Mouse (Mus musculus) neutrophil, adult 5-6 weeks (primary cell): Measurements from ENCODE around the gene Ssu2. TPM values are rescaled to one million over a fixed set of nuclear protein-coding genes. Genes with fewer than 3 reads are reported as not detected.

ENCODE experiments used
- ATAC-seq: fragments of 151-379, 151-347 bp; 2 replicates; pipeline ENCODE4 v1.8.0; 2017; ENCODE audit warnings: mild to moderate bottlenecking, moderate TSS enrichment; ENCODE audit not compliant: insufficient number of reproducible peaks, poor library complexity, low FRiP score, severe bottlenecking; ENCODE audit errors: extremely low read depth
- total RNA-seq: library from RNA; stranded (forward); fragments of 200-1000 nt; gene quantifications from 2 replicates; pipeline ENCODE4 v1.2.3, GENCODE M21; 2017

The Ssu2 gene
- total RNA-seq, 1 experiment from 2014 or later, result not detected

DNA sequence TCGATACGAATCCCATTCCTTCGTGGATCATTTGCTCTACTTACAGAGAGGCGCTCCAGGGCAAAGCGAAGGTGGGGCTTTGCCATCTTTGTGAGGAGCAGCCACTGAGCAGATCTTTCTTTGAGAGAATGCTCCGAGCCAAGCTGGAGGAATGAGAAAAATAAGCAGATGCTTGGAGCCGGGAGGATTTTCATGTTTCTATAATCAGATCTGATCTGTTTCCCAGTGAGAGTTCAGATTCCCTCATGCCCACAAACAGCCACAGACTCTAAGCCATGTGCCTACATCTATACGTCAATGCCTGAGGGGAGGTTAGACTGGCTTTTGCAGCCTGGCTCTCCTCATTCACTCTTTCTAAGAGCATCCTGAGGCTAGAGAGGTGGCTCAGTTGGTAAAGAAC, 27.1 kb downstream of the Ssu2 start:
- no peak for ATAC-seq

DNA sequence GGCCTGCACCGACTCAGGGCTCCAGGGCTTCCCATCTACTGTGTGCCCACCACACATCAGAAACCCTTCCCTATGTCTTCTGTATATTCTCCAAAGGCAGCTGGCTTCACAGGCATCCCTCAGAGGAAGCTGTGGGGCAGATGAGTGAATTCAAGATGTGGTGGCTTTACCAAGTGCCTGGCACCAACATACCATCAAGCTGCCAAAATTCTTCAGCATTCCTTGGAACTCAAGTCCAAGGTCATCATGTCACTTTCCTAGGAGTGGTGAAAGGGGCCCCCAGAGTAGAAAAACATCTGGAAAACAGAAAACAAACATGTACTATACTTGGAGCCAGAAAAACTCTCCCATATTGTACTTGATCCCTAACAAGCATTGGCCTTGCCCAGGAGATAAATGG, 28.5 kb downstream of the Ssu2 start:
- ATAC-seq, result no peak

DNA sequence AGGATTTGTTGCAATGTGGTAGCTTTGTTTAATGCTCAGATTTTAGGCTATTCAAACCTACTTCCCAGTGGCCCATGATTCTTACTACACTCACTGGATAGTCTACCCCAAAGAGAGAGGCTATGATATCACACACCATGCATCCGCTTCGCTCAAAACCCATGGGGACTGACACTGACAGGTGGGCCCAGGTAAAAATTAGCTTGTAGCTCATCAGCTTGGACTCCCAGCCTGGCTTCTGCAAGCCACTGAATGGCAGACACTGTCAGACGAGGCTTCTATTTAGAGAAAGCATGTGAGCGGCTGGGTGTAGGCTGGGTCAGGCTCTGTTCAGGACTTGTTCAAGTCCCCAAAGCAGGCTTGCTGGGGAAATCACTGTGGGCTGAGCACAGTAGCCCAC, 37.4 kb downstream of the Ssu2 start:
- no peak for ATAC-seq

DNA sequence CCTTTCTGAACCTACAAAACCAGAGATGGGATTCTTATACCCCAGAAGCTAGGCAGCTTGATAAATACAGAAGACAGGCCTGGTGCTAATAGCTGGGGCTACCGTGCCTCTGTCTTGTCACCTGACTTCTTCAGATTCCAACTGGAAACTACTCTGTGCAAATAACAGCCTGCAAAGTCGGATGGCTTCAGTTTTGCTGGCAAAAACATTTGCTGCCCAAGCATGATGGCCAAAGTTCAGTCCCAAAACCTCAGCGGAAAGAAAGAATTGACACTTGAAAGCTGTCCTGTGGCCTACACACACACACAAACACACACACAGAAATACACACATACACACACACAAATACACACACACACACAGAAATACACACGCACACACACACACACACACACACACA, 48.8 kb downstream of the Ssu2 start:
- no peak for ATAC-seq

DNA sequence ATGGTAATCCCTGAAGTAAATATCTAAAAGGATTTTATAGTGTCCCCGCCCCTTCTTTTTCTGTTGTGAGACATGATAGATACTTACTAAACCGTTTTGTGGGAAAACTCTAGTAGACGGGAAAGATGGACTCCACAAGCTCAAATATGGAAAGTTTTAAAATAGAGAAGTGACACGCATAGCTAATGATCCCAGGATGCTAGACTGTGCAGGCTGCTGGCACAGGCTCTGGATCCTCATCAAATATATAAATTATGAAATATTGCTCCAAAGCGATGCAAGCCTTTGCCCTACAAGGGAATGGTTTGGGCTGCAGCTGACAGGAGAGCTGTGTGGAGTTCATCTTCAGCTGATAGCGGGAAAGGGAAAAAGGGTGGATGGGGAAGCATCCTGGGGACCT, 50.2 kb downstream of the Ssu2 start:
- no peak for ATAC-seq

DNA sequence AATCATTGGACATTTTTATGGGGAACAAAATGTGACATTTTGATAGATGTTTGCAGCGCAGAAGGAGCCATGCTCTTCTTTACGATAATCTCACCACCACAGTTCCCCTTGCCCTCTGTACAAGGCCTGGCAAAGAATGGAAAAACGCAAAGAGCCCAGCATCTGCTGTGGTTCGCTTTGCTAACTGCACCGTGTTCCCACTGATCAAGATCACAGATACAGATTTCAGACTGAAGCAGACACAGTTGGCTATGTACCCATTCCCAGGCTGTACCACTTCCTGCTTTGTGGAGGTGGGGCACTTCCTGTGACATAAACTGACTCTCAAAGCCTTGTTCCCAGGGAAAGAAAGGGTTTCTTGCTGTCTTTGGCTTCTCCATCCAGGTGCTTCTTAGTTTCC, 53.9 kb downstream of the Ssu2 start:
- no peak for ATAC-seq

DNA sequence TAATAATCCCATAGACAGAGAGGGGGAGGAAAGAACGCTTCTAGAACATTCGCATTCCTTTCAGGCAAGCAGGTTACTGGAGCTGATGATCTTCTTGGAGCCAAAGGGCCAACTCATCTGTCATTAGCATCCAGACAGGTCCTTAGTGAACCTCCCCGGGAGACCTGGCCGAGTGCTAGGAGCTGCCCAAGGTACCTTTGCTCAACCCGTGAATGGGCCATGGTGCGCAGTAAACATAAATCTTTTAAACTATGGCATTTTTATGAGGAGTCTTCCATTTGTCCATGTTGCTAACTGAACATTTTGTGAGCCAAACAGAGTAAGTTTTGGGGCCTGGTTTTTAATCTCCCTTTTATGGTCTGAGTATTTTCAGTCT, 56.6 kb downstream of the Ssu2 start:
- ATAC-seq, result no peak

DNA sequence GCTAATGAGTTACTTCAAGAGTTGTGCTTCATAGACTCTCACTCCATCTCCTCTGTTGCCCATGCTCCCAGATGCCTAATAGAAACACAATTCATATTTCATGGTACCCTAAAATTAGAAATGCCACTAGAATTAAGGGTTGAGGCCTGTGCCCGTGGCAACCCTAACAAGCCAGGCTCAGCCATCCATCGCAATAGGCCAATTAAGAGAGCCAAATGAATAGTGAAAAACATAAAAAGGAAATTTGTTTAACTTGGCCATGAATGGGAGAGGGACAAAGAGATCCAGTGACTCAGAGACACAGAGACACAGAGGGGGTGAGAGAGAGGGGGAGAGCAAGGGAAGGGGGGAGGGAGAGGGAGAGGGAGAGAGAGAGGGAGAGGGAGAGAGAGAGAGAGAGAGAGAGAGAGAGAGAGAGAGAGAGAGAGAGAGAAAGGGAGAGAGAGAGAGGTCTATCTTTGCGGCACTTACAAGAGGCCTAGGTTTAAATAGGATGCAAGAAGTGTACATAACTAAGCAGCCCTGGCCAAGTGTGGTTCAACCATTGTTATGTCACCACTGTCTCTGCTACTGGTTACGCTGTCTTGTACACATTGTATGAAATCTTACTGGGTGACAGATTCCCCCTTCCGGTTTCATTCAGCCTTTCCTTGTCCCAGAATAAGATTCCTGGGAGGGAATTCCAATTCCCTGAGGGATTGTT, 57.2 kb downstream of the Ssu2 start:
- ATAC-seq, result no peak

DNA sequence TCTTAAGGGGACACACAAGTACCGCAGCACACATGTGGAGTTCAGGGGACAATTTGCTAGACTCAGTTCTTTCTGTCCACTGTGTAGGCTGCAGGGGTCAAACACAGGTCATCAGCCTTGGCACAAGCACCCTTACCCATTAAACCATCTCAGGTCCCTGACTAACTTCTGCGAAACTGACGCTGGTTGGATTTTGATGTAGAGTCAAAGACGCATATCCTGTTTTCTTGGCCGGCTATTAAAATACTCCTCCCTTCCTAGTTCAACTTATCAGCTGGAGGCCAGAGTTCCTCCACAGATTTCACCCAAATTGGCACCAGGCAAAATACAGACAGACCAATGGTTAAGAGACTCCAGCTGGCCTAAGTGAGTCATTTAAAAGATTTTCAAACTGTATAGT, 60.0 kb downstream of the Ssu2 start:
- ATAC-seq, result no peak

DNA sequence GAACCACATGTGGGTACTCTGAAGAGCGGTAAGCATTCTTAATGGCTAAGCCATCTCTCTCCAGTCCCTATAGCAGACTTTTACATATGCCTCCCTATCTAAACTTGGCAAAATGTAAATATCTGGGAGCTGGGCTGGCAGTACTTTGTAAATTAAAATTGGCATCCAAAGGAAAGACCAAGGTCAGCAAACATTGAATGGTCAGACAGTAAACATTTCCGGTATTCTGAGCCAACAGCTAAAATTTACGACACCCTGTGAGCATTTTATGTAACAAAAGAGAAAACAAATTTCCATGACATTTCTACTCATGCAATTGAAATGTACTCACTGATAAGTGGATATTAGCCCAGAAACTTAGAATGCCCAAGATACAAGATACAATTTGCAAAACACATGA, 62.6 kb downstream of the Ssu2 start:
- ATAC-seq, result no peak

DNA sequence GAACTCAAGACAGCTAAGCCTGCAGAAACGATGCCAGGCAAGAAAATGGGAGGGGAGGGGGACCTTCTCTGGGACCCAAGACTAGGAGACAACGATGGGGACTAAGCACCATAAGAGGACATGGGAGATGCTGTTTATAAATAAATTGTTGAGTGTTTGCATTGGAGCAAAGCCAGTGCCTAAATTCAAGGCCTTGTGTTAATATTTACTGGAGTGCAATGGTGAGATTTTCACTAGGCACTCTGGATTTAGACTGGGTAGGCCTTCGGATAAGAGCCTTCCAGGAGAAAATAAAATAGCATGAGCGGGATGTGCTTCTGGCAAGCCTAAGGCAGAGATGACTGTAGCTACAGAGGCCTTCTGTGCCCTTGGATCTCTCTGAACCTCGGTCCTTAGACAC, 64.9 kb downstream of the Ssu2 start:
- ATAC-seq, result no peak

DNA sequence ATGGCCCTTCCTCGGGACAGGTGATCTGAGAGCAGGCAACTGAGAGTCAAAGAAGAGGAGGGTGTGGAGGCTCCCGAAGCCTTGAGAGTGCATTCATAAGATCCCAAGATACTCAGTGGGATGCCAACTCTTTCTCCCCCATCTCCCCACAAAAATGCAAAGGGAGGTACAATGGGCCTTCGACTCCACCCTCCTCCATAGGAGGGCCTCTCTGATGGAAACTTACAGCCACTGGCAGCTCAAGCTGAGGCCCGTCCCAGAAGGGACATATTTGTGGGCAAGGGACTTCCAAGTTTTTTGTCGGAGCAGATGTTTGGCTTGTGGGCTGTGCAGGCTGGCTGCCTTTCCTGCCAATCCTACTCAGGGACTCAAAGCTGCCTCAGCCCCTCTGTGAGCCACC, 67.1 kb downstream of the Ssu2 start:
- no peak for ATAC-seq

DNA sequence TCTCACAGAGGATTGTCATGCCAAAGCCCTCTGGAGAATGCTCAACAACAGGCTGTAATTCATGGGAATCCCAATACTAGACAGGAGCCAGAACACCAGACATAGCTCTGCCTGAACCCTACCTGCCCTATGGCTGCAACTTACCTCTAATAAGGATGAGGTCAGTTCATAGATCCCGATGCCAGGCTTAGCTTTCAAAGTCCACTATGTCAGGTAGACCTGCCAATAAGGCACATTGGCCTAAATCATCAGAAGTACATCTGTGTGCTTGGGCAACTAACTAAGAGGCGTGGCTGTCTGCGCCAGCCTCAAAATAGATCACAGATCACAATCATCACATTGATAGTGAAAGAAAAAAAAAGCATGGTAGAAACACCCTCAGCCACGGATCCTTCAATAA, 68.4 kb downstream of the Ssu2 start:
- ATAC-seq, result no peak

DNA sequence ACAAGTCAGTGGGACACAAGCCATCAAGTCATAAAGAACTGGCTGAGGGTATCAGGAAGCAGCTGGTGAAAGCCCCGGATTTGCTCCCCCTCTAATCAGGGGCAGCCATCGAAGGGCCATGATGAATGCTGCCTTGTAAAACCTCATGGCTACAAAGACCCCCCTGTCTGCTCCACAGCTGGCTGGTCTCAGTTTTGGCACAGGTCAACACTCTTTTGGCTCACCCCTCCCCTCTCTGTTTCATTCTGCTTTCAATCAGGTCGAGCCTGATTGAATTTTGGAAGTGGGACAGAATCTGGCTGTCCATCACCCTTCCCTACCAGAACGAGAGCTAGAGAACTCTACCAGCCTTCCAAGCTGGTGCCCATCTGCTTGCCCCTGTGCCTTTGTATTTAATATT, 76.4 kb downstream of the Ssu2 start:
- ATAC-seq, result no peak

DNA sequence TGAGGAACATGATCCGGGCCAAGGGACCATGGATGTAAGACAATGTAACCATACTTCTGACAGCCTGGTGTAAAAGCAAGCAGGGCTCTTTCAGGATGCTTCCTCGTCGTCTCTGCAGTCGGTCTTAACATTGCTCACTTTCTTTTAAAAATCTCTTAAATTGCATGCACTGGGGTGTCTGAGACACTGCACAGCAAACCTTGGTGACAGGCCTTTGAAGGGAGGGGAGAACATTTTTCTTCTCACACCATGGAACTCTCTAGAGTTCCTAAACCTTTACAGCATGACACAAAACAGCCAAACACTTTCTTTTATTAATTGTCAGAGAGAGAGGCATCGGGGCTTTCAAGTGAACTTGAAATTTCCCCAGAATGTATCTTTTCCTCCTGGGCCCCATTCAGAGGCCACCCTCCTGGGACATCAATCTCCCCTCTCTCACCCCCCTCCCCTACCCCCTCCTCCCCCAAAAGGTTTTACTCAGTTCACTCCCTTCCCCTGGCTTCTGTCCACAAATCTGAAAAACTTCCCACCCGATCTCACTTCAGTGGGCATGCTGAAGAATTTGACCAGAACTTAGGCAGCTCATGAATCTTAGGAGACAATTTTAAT, 78.4 kb downstream of the Ssu2 start:
- no peak for ATAC-seq

Other genes with a start within 250 kb of the Ssu2 start
- gene Lmcd1, start 114.3 kb downstream of the Ssu2 start, total RNA-seq, result not detected in 2 replicates
- gene Cav3, start 71.5 kb upstream of the Ssu2 start, total RNA-seq, result not detected in 2 replicates
- not detected in 2 replicates for gene Oxtr, start 101.9 kb upstream of the Ssu2 start, total RNA-seq